Mouse (Mus musculus) C2C12 (cell line): ENCODE measurements at regions not wholly inside any gene's neighbourhood (a gene's known extent, or its start where the extent isn't known, plus 50 kb on each side); places are given as distances from the start of the nearest gene placed in this dataset.

Source experiments
- CTCF ChIP-seq: IDR thresholded peaks from one replicate; pipeline ENCODE4 v1.5.1; 2011; ENCODE audit not compliant: control insufficient read depth, insufficient read depth, insufficient read length
- FOSL1 ChIP-seq: IDR thresholded peaks from one replicate; pipeline ENCODE4 v1.8.0; 2011; ENCODE audit warnings: mild to moderate bottlenecking, low read length; ENCODE audit not compliant: poor library complexity, insufficient read depth, severe bottlenecking
- MAX ChIP-seq: IDR thresholded peaks from one replicate; pipeline ENCODE4 v1.6.1; 2011; ENCODE audit warnings: mild to moderate bottlenecking, control low read depth
- MYOG ChIP-seq: IDR thresholded peaks from one replicate; pipeline ENCODE4 v1.6.1; 2011; ENCODE audit not compliant: control insufficient read depth, insufficient read length; ENCODE audit errors: extremely low read depth
- USF1 ChIP-seq: IDR thresholded peaks from one replicate; pipeline ENCODE4 v1.6.1; 2011; ENCODE audit warnings: low read depth, mild to moderate bottlenecking, control low read depth, moderate library complexity

GRCm38 (mm10) chr19:20243817-20244216, 146.9 kb downstream of the Anxa1 start:
- no peak for TF ChIP-seq MAX
- TF ChIP-seq MYOG, result no peak
- TF ChIP-seq CTCF, result no peak
- no peak for TF ChIP-seq FOSL1
- TF ChIP-seq USF1, result no peak
